Mouse (Mus musculus) hindbrain, embryonic 12.5 days (tissue): Measurements from ENCODE around the gene Sphkap. TPM values are rescaled to one million over a fixed set of nuclear protein-coding genes. Genes with fewer than 3 reads are reported as not detected.
A peak's percentile ranks its signal among the peaks of the same experiment; 100 is the strongest.

Experiments
- ATAC-seq: fragments of 200-750 bp; cut with Nextera tagmentation; 2 replicates; pipeline ENCODE4 v1.8.0; 2017; ENCODE audit warnings: moderate TSS enrichment; ENCODE audit not compliant: low FRiP score
- H3K27ac ChIP-seq: fragments of 300-500 bp; sonication (generic); 2 replicates; pipeline ENCODE4 v1.5.1; 2016; ENCODE audit warnings: mild to moderate bottlenecking
- H3K27me3 ChIP-seq: fragments of 300-500 bp; sonication (generic); 2 replicates; pipeline ENCODE4 v1.6.1; 2016; ENCODE audit warnings: mild to moderate bottlenecking
- H3K36me3 ChIP-seq: fragments of 300-500 bp; sonication (generic); 2 replicates; pipeline ENCODE4 v1.6.1; 2016; ENCODE audit warnings: mild to moderate bottlenecking
- H3K4me1 ChIP-seq: fragments of 300-500 bp; sonication (generic); 2 replicates; pipeline ENCODE4 v1.6.1; 2016
- H3K4me2 ChIP-seq: fragments of 300-500 bp; sonication (generic); replicated peaks from 2 replicates; pipeline ENCODE4 v1.6.1; 2016; ENCODE audit warnings: mild to moderate bottlenecking
- H3K4me3 ChIP-seq: fragments of 300-500 bp; sonication (generic); 2 replicates; pipeline ENCODE4 v1.5.1; 2016; ENCODE audit warnings: mild to moderate bottlenecking
- H3K9ac ChIP-seq: fragments of 300-500 bp; sonication (generic); 2 replicates; pipeline ENCODE4 v1.6.1; 2016; ENCODE audit warnings: mild to moderate bottlenecking, moderate library complexity
- H3K9me3 ChIP-seq: fragments of 300-500 bp; sonication (generic); replicated peaks from 2 replicates; pipeline ENCODE4 v1.6.1; 2016; ENCODE audit warnings: mild to moderate bottlenecking
- WGBS: fragments of 180-500 bp; shearing (Covaris S2); methylation state at CpG from one replicate; pipeline ENCODE4 v1.1.7; 2016; 5-methylcytosine and 5-hydroxymethylcytosine counted together
- polyA plus RNA-seq: library from polyadenylated mRNA; unstranded; fragments of >200 nt; fragmentation: Nextera tagmentation; extraction: Ambion mirVana; gene quantifications from 2 replicates; pipeline ENCODE4 v1.2.1, GENCODE M21; 2016

Sphkap gene
- polyA plus RNA-seq = 2.1 and 2.4 TPM in 2 replicates

DNA sequence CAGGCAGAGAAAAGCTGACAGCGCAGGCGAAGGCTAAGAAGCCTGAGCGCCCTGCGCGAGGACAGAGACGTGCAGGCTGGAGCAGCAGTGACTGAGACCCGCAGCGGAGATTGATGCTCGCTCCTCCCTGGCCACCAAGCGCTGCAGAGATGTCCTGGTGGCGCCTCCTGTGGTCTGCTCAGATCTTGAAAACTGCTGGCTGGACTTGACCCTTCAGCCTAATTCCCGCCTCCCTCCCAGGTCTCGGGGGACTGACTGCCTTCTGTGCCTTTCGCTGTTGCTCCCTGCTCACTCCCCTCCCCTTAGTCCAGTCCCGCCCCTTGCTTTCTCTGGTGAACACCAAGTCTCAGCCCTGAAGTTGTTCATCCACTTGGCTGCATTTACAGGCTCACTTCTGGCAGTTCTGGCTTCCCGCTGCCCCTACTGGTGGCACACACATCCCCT lies at the start of gene Sphkap:
Sphkap (minus strand) TSS at position 180 of the 444 bp plus-strand sequence.
- Histone ChIP-seq H3K27me3 (0 out of 2 replicates have a peak, but pooled peaks cover 5% of the 10 kb centered on the region), H3K4me3 (peak within 1 kb of the TSS; percentile 37), H3K9me3 (no peaks in the 10 kb centered on the region), H3K36me3 (no peaks in the 10 kb centered on the region), H3K9ac (peak within 1 kb of the TSS; percentile 44; the same call in 1 of the 2 replicates), H3K4me2 (peak within 1 kb of the TSS; percentile 78), H3K4me1 (peaks cover 7% of the 10 kb centered on the region), H3K27ac (no peak within 1 kb of the TSS)
- ATAC-seq = peak; percentile 90
- WGBS = 1% methylated on average over 16 of the region's 16 CpGs

GRCm38 (mm10) chr1:83451291-83451690 lies 43.3 kb upstream of the Sphkap start:
- 66% methylated on average over 5 of the region's 5 CpGs for WGBS
- Histone ChIP-seq H3K36me3 (no peaks in the 10 kb centered on the region), H3K4me3 (no peak overlapping the region), H3K4me1 (no peaks in the 10 kb centered on the region), H3K27ac (no peak overlapping the region), H3K4me2 (no peak overlapping the region), H3K9me3 (no peaks in the 10 kb centered on the region), H3K9ac (no peak overlapping the region), H3K27me3 (no peaks in the 10 kb centered on the region)
- ATAC-seq = no peak

GRCm38 (mm10) chr1:83440422-83440821 lies 32.4 kb upstream of the Sphkap start:
- Histone ChIP-seq H3K9me3 (no peaks in the 10 kb centered on the region), H3K27ac (no peak overlapping the region), H3K4me2 (no peak overlapping the region), H3K27me3 (no peaks in the 10 kb centered on the region), H3K36me3 (no peaks in the 10 kb centered on the region), H3K4me1 (no peaks in the 10 kb centered on the region), H3K9ac (no peak overlapping the region), H3K4me3 (no peak overlapping the region)
- WGBS = 91% methylated on average over 2 of the region's 2 CpGs
- no peak for ATAC-seq

GRCm38 (mm10) chr1:83433932-83434331 lies 25.9 kb upstream of the Sphkap start:
- no peaks in the 10 kb centered on the region for H3K36me3 ChIP-seq
- no peaks in the 10 kb centered on the region for H3K9me3 ChIP-seq
- no peaks in the 10 kb centered on the region for H3K27me3 ChIP-seq
- H3K9ac ChIP-seq = no peak overlapping the region
- H3K4me1 ChIP-seq = 0 out of 2 replicates have a peak, but pooled peaks cover 4% of the 10 kb centered on the region
- no peak overlapping the region for H3K27ac ChIP-seq
- no peak for ATAC-seq
- H3K4me3 ChIP-seq = no peak overlapping the region
- H3K4me2 ChIP-seq = no peak overlapping the region
- WGBS = 95% methylated on average over 3 of the region's 3 CpGs

- no peak overlapping the region for H3K4me3 ChIP-seq
- no peak overlapping the region for H3K9ac ChIP-seq
- no peak overlapping the region for H3K4me2 ChIP-seq
- no peaks in the 10 kb centered on the region for H3K9me3 ChIP-seq
- H3K36me3 ChIP-seq = no peaks in the 10 kb centered on the region
- H3K27me3 ChIP-seq = no peaks in the 10 kb centered on the region
- no peak overlapping the region for H3K27ac ChIP-seq
- H3K4me1 ChIP-seq = 0 out of 2 replicates have a peak, but pooled peaks cover 4% of the 10 kb centered on the region
- no peak for ATAC-seq
Observed at GRCm38 (mm10) chr1:83429866-83430265, 21.9 kb upstream of the Sphkap start.

GRCm38 (mm10) chr1:83407616-83408015 lies 384 bp downstream of the Sphkap start:
- peak overlapping the region; percentile 37 for H3K4me3 ChIP-seq
- peaks cover 7% of the 10 kb centered on the region for H3K4me1 ChIP-seq
- peak; percentile 76 for ATAC-seq
- H3K9ac ChIP-seq = peak overlapping the region; percentile 44; the same call in 1 of the 2 replicates
- no peak overlapping the region for H3K27ac ChIP-seq
- H3K27me3 ChIP-seq = 0 out of 2 replicates have a peak, but pooled peaks cover 5% of the 10 kb centered on the region
- WGBS = 3% methylated on average over 11 of the region's 11 CpGs
- peak overlapping the region; percentile 78 for H3K4me2 ChIP-seq
- H3K36me3 ChIP-seq = no peaks in the 10 kb centered on the region
- H3K9me3 ChIP-seq = no peaks in the 10 kb centered on the region

- Histone ChIP-seq H3K4me3 (peak overlapping the region; percentile 37; the same call in 1 of the 2 replicates), H3K27me3 (0 out of 2 replicates have a peak, but pooled peaks cover 5% of the 10 kb centered on the region)
Observed at GRCm38 (mm10) chr1:83406882-83407549, 984 bp downstream of the Sphkap start.

GRCm38 (mm10) chr1:83401079-83401478 lies 6.9 kb downstream of the Sphkap start:
- WGBS = 88% methylated on average over 1 of the region's 1 CpGs
- Histone ChIP-seq H3K9ac (no peak overlapping the region), H3K4me2 (no peak overlapping the region), H3K9me3 (no peaks in the 10 kb centered on the region), H3K27me3 (no peaks in the 10 kb centered on the region), H3K36me3 (no peaks in the 10 kb centered on the region), H3K27ac (no peak overlapping the region), H3K4me1 (no peaks in the 10 kb centered on the region), H3K4me3 (no peak overlapping the region)
- no peak for ATAC-seq

More at GRCm38 (mm10) chr1:83406882-83407549, 984 bp downstream of the Sphkap start:
- ATAC-seq = 0 out of 2 replicates have a peak, but pooled peaks have one; percentile 21
- Histone ChIP-seq H3K4me2 (peak overlapping the region; percentile 78), H3K36me3 (no peaks in the 10 kb centered on the region), H3K27ac (no peak overlapping the region), H3K9me3 (no peaks in the 10 kb centered on the region), H3K4me1 (peaks cover 7% of the 10 kb centered on the region), H3K9ac (no peak overlapping the region)
- 9% methylated on average over 8 of the region's 8 CpGs for WGBS

- Histone ChIP-seq H3K4me2 (no peak overlapping the region), H3K9ac (no peak overlapping the region), H3K4me3 (no peak overlapping the region), H3K4me1 (no peaks in the 10 kb centered on the region), H3K27me3 (no peaks in the 10 kb centered on the region), H3K9me3 (no peaks in the 10 kb centered on the region), H3K36me3 (no peaks in the 10 kb centered on the region), H3K27ac (no peak overlapping the region)
- ATAC-seq = no peak
- 90% methylated on average over 2 of the region's 2 CpGs for WGBS
Observed at GRCm38 (mm10) chr1:83396284-83396683, 11.7 kb downstream of the Sphkap start.

GRCm38 (mm10) chr1:83395559-83395958 lies 12.4 kb downstream of the Sphkap start:
- Histone ChIP-seq H3K9me3 (no peaks in the 10 kb centered on the region), H3K9ac (no peak overlapping the region), H3K27ac (no peak overlapping the region), H3K36me3 (no peaks in the 10 kb centered on the region), H3K4me3 (no peak overlapping the region), H3K4me1 (no peaks in the 10 kb centered on the region), H3K4me2 (no peak overlapping the region), H3K27me3 (no peaks in the 10 kb centered on the region)
- WGBS = 76% methylated on average over 5 of the region's 5 CpGs
- no peak for ATAC-seq

DNA sequence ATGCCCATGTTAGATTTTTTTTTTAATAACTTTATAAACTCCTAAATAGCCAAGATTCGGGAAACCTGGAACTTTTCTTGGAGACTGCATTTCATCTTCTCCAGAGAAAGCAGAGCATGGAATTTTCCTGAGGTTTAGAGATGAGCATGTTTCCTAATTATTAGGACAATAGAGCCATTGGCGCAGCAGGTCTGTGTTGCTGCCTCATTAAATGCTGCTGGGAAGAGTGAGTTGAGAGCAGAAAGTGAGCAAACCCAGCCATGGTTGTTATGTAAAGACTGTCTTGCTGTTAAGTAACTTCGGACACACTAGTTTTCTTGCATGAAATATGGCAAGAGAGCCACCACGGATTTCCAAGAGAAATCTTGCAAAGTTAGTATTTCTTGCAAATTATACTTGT lies 18.6 kb downstream of the Sphkap start:
- Histone ChIP-seq H3K9me3 (no peaks in the 10 kb centered on the region), H3K27me3 (no peaks in the 10 kb centered on the region), H3K36me3 (no peaks in the 10 kb centered on the region), H3K9ac (no peak overlapping the region), H3K27ac (no peak overlapping the region), H3K4me1 (peaks cover 6% of the 10 kb centered on the region; the same call in 1 of the 2 replicates), H3K4me2 (no peak overlapping the region), H3K4me3 (no peak overlapping the region)
- WGBS = 67% methylated on average over 4 of the region's 4 CpGs
- ATAC-seq = no peak

- Histone ChIP-seq H3K36me3 (no peaks in the 10 kb centered on the region), H3K4me1 (no peaks in the 10 kb centered on the region), H3K9ac (no peak overlapping the region), H3K4me2 (no peak overlapping the region), H3K9me3 (no peaks in the 10 kb centered on the region), H3K27ac (no peak overlapping the region), H3K27me3 (no peaks in the 10 kb centered on the region), H3K4me3 (no peak overlapping the region)
- no peak for ATAC-seq
- WGBS = 79% methylated on average over 1 of the region's 1 CpGs
Observed at GRCm38 (mm10) chr1:83377404-83377803, 30.6 kb downstream of the Sphkap start.

- H3K27ac ChIP-seq = no peak overlapping the region
- H3K9ac ChIP-seq = no peak overlapping the region
- no peaks in the 10 kb centered on the region for H3K27me3 ChIP-seq
- no peak for ATAC-seq
- no peaks in the 10 kb centered on the region for H3K4me1 ChIP-seq
- H3K36me3 ChIP-seq = no peaks in the 10 kb centered on the region
- H3K4me3 ChIP-seq = no peak overlapping the region
- H3K4me2 ChIP-seq = no peak overlapping the region
- no peaks in the 10 kb centered on the region for H3K9me3 ChIP-seq
- 76% methylated on average over 5 of the region's 5 CpGs for WGBS
Observed at GRCm38 (mm10) chr1:83366456-83366855, 41.5 kb downstream of the Sphkap start.
